Mouse (Mus musculus) midbrain, embryonic 16.5 days (tissue): ENCODE measurements around the gene Casz1. TPM values are rescaled to one million over a fixed set of nuclear protein-coding genes. Genes with fewer than 3 reads are reported as not detected.
A peak's percentile ranks its signal among the peaks of the same experiment; 100 is the strongest.

Source experiments
- ATAC-seq: fragments of 200-750 bp; cut with Nextera tagmentation; 2 replicates; pipeline ENCODE4 v1.8.0; 2017; ENCODE audit warnings: moderate TSS enrichment
- H3K27ac ChIP-seq: fragments of 300-500 bp; sonication (generic); 2 replicates; pipeline ENCODE4 v1.5.1; 2014; ENCODE audit warnings: mild to moderate bottlenecking, low read length, mixed read lengths
- H3K27me3 ChIP-seq: fragments of 300-500 bp; sonication (generic); 2 replicates; pipeline ENCODE4 v1.6.1; 2014; ENCODE audit warnings: low read depth, low read length, mixed read lengths; ENCODE audit not compliant: control insufficient read depth, insufficient read depth
- H3K36me3 ChIP-seq: fragments of 300-500 bp; sonication (generic); 2 replicates; pipeline ENCODE4 v1.6.1; 2014; ENCODE audit warnings: mild to moderate bottlenecking, low read length, moderate library complexity, mixed read lengths; ENCODE audit not compliant: control insufficient read depth, insufficient read depth
- H3K4me1 ChIP-seq: fragments of 300-500 bp; sonication (generic); 2 replicates; pipeline ENCODE4 v1.6.1; 2014; ENCODE audit warnings: mild to moderate bottlenecking, low read length, mixed read lengths; ENCODE audit not compliant: control insufficient read depth, insufficient read depth
- H3K4me2 ChIP-seq: fragments of 300-500 bp; sonication (generic); 2 replicates; pipeline ENCODE4 v1.6.1; 2014; ENCODE audit warnings: mild to moderate bottlenecking, low read length, mixed read lengths
- H3K4me3 ChIP-seq: fragments of 300-500 bp; sonication (generic); 2 replicates; pipeline ENCODE4 v1.5.1; 2014; ENCODE audit warnings: low read depth, mild to moderate bottlenecking, low read length, moderate library complexity, mixed read lengths
- H3K9ac ChIP-seq: fragments of 300-500 bp; sonication (generic); 2 replicates; pipeline ENCODE4 v1.6.1; 2014; ENCODE audit warnings: low read depth, low read length, mixed read lengths
- H3K9me3 ChIP-seq: fragments of 300-500 bp; sonication (generic); replicated peaks from 2 replicates; pipeline ENCODE4 v1.6.1; 2014; ENCODE audit warnings: mild to moderate bottlenecking, low read length, mixed read lengths; ENCODE audit not compliant: control insufficient read depth, poor library complexity, severe bottlenecking
- WGBS: fragments of 180-500 bp; shearing (Covaris S2); extraction: QIAGEN DNeasy Blood & Tissue Kit; methylation state at CpG from one replicate; pipeline ENCODE4 v1.1.7; 2014; 5-methylcytosine and 5-hydroxymethylcytosine counted together
- polyA plus RNA-seq: library from polyadenylated mRNA; unstranded; fragments of >200 nt; fragmentation: Nextera tagmentation; extraction: Ambion mirVana; gene quantifications from 2 replicates; pipeline ENCODE4 v1.2.1, GENCODE M21; 2015

The Casz1 gene
- polyA plus RNA-seq, 1 experiment from 2014 or later = 2.6 TPM

GRCm38 (mm10) chr4:148890892-148891838 lies 86.9 kb downstream of the Casz1 start:
- no peak overlapping the region for H3K27ac ChIP-seq
- H3K4me3 ChIP-seq = peak overlapping the region; percentile 33
- H3K4me1 ChIP-seq = peaks cover 14% of the 10 kb centered on the region; the same call in 1 of the 2 replicates
- H3K27me3 ChIP-seq = peaks cover 5% of the 10 kb centered on the region
- H3K4me2 ChIP-seq = peak overlapping the region; percentile 57
- peak; percentile 63 for ATAC-seq
- H3K36me3 ChIP-seq = no peaks in the 10 kb centered on the region
- WGBS = 2% methylated on average over 52 of the region's 52 CpGs
- H3K9ac ChIP-seq = peak overlapping the region; percentile 59
- no peaks in the 10 kb centered on the region for H3K9me3 ChIP-seq

GRCm38 (mm10) chr4:148896125-148896524 lies 91.9 kb downstream of the Casz1 start:
- Histone ChIP-seq H3K9me3 (no peaks in the 10 kb centered on the region), H3K4me3 (no peak overlapping the region), H3K27me3 (peaks cover 23% of the 10 kb centered on the region), H3K27ac (no peak overlapping the region), H3K36me3 (no peaks in the 10 kb centered on the region), H3K4me1 (peaks cover 14% of the 10 kb centered on the region), H3K4me2 (no peak overlapping the region), H3K9ac (no peak overlapping the region)
- no peak for ATAC-seq
- WGBS = 62% methylated on average over 6 of the region's 6 CpGs

GRCm38 (mm10) chr4:148899927-148900294 lies 95.7 kb downstream of the Casz1 start:
- H3K9ac ChIP-seq = 0 out of 2 replicates have a peak overlapping the region, but pooled peaks have one; percentile 55
- ATAC-seq = 0 out of 2 replicates have a peak, but pooled peaks have one; percentile 4
- H3K4me2 ChIP-seq = peak overlapping the region; percentile 99
- WGBS = 6% methylated on average over 1 of the region's 1 CpGs
- peak overlapping the region; percentile 70 for H3K4me3 ChIP-seq
- peaks cover 14% of the 10 kb centered on the region for H3K4me1 ChIP-seq
- no peaks in the 10 kb centered on the region for H3K9me3 ChIP-seq
- no peak overlapping the region for H3K27ac ChIP-seq
- no peaks in the 10 kb centered on the region for H3K36me3 ChIP-seq
- peaks cover 35% of the 10 kb centered on the region for H3K27me3 ChIP-seq

GRCm38 (mm10) chr4:148900295-148901211 lies 96.3 kb downstream of the Casz1 start:
- peak overlapping the region; percentile 55 for H3K9ac ChIP-seq
- H3K4me1 ChIP-seq = peaks cover 14% of the 10 kb centered on the region
- H3K27ac ChIP-seq = peak overlapping the region; percentile 34; the same call in 1 of the 2 replicates
- no peaks in the 10 kb centered on the region for H3K36me3 ChIP-seq
- WGBS = under 1% methylated on average over 91 of the region's 123 CpGs
- peak overlapping the region; percentile 99 for H3K4me2 ChIP-seq
- H3K4me3 ChIP-seq = peak overlapping the region; percentile 70
- no peaks in the 10 kb centered on the region for H3K9me3 ChIP-seq
- ATAC-seq = peak; percentile 78
- H3K27me3 ChIP-seq = peaks cover 37% of the 10 kb centered on the region

- under 1% methylated on average over 58 of the region's 64 CpGs for WGBS
- peaks cover 33% of the 10 kb centered on the region for H3K27me3 ChIP-seq
Observed at GRCm38 (mm10) chr4:148901275-148902052, 97.2 kb downstream of the Casz1 start.

GRCm38 (mm10) chr4:148902919-148903727 lies 98.9 kb downstream of the Casz1 start:
- no peak overlapping the region for H3K4me3 ChIP-seq
- H3K9me3 ChIP-seq = no peaks in the 10 kb centered on the region
- no peak for ATAC-seq
- H3K27me3 ChIP-seq = peaks cover 32% of the 10 kb centered on the region
- H3K4me2 ChIP-seq = no peak overlapping the region
- peaks cover 14% of the 10 kb centered on the region for H3K4me1 ChIP-seq
- 49% methylated on average over 5 of the region's 8 CpGs for WGBS
- no peak overlapping the region for H3K27ac ChIP-seq
- H3K36me3 ChIP-seq = no peaks in the 10 kb centered on the region
- no peak overlapping the region for H3K9ac ChIP-seq

More at GRCm38 (mm10) chr4:148901275-148902052, 97.2 kb downstream of the Casz1 start:
- H3K4me1 ChIP-seq = peaks cover 14% of the 10 kb centered on the region
- no peak overlapping the region for H3K27ac ChIP-seq
- H3K4me2 ChIP-seq = peak overlapping the region; percentile 99
- H3K9ac ChIP-seq = peak overlapping the region; percentile 55; the same call in 1 of the 2 replicates
- H3K9me3 ChIP-seq = no peaks in the 10 kb centered on the region
- 0 out of 2 replicates have a peak, but pooled peaks have one; percentile 7 for ATAC-seq
- no peaks in the 10 kb centered on the region for H3K36me3 ChIP-seq
- H3K4me3 ChIP-seq = peak overlapping the region; percentile 70

GRCm38 (mm10) chr4:148905295-148905694 lies 101.1 kb downstream of the Casz1 start:
- Histone ChIP-seq H3K4me3 (no peak overlapping the region), H3K36me3 (no peaks in the 10 kb centered on the region), H3K9me3 (no peaks in the 10 kb centered on the region), H3K4me1 (peaks cover 11% of the 10 kb centered on the region), H3K4me2 (no peak overlapping the region), H3K27me3 (peaks cover 19% of the 10 kb centered on the region), H3K27ac (no peak overlapping the region), H3K9ac (no peak overlapping the region)
- 97% methylated on average over 7 of the region's 7 CpGs for WGBS
- ATAC-seq = no peak
